Mouse (Mus musculus) mouse trophoblast stem cell (cell line): ENCODE data around the gene Mrrf.

Experiments
- in situ Hi-C, 2 experiments: fragments of 300-500 bp; cut with MseI, MboI; formaldehyde crosslinking; loops; 2 replicates in 1 of 2; 3 replicates in 1 of 2; pipeline ENCODE4 v1.15.1; 2025

The Mrrf gene

DNA sequence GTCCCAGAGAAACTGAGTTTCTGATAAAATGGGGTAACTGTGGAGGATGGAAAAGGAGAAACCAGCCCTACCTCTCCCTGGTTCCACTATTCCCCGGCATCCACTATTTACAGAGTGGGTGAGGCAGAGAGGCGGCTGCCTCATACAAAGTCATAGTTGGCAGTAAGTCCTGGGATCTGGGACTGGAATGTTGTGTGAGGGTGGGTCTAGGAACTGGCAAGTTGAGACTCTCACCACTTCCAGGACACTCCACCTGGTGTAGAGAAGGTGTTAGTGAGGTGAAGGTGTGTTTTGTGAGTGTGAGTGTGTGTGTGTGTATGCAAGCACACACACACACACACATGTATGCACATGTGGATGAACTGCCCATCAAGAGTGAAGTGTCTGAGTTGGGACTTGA lies 64.6 kb downstream of the Mrrf start:
- in situ Hi-C loops: no loop called here

DNA sequence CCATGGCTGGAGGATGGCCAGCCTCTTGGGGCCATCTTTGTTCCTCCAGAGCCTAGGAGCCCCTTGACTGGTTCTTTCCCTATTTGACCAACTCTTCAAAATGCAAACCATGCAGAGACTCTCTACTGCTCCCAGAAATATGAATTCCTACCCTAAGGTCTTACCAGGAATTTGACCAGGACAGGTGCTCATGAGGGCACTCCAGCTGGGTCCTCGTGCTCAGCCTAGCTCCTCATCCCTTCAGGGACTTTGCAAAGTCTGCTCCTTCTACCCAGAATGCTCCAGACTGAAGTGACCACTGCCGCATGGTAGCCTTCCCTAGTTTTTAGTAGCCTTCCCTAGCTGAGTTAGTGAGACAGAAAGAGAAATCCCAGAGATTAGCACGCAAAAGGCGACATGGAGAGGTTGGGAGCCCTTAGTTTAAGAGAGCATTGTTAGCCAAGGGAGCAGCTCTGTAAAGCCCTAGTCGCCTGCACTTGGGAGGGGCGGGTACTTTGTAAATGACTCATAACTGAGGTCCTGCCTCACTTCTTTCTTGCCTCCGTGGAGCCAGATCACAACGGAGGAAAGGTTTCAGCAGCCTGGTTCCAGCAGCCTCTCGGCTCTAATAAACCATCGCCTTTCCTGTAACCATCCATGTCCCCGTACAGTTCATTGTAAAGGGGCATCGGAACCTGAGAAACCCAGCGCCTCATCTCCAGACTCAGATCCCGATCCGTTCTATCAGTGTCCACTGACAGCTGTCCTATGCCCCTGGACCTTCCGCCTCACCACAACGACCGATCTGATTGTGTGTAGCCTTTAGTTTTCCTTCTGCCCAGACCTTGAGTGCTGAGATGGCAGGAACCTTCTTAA lies 65.8 kb downstream of the Mrrf start:
- in situ Hi-C loops: no loop called here

GRCm38 (mm10) chr2:36202611-36202880 lies 66.4 kb downstream of the Mrrf start:
- in situ Hi-C loops: no loop called here

- in situ Hi-C loops: no loop called here
Measured at GRCm38 (mm10) chr2:36203011-36203825, 67.0 kb downstream of the Mrrf start.

- in situ Hi-C loops: no loop called here
Measured at GRCm38 (mm10) chr2:36204595-36204994, 68.4 kb downstream of the Mrrf start.

DNA sequence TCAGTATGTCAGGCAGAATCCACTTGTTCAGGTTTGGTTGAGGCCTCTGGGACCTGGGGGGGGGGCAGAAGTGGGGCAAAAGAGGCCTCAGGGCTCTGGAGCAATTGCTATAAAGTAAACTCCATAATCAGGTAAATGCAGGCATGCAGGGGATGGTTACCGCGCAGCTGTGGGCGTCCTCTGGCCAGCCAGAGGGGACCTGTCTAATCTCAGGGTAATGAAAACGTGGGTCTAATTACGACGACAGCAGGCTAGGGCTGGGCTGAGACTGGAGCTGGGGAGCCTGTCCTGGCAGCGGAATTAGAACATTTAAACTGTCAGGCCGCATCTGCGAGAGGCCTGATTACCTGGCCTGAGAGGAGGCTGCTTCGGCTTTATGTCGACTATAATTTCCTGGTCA lies 70.9 kb downstream of the Mrrf start:
- in situ Hi-C loops: loop anchor here in 1 of 2 experiments (5.0 kb wide), 1 partner anchor 200 kb away; no protein-coding TSS in a partner anchor

DNA sequence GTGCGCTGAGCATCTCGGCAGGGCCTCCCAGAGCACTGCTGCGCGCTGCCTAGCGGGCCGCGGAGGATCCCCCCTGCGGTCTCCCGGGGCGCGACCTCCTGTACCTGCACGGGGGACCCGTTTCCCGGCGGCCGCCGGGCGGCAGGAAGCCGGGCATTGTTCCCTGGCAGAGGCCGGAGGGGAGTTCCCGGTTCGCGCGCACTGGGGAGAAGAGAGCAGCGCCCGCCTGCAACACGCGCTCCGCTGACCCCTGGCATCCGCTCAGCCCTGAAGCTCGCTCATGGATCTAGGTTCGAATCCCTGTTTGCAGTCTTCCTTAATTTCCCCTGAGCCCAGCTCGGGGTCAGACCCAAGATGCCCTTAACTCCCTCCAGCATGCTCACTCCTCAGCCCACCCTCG lies 74.6 kb downstream of the Mrrf start:
- in situ Hi-C loops: loop anchor here in 1 of 2 experiments (5.0 kb wide), 1 partner anchor 203 kb away; no protein-coding TSS in a partner anchor

DNA sequence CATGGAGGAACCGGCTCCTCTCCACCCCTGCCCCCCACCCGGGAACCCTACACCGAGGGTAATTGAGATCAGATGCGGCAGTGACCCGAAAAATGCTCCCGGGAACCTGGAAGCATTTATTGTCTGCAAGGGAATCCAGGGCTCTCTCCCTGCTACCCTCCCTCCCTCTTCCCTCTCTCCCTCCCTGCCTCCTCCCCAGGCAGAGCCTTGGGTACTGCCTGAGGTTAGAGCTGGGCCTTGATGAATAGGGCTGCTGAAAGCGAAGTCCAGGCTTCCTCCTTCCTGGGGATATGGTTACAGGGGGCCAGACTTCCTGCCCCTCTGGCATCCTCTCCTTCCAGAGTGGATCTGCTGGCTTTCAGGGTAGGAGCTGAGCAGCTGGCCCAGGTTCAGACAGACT lies 75.6 kb downstream of the Mrrf start:
- in situ Hi-C loops: loop anchor here in 1 of 2 experiments (5.0 kb wide), 1 partner anchor 204 kb away; no protein-coding TSS in a partner anchor

DNA sequence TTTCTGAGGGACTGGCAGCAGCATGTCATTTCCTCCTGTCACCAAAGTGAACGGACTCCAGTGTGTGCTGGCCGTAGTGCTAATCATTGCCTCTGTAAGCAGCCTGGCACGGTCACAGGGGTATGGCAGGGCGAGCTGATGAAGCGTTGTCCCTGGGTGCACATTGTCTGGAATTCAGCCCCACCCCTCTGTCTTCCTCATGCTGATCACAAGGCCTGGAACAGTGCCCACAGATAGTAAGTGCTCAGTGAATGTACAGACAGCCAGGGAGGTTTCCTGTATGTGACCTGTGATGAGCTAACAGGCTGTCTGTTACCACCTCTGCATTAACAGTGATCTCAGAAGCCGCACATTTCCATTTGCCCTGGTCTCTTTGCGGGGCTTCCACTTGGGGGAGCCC lies 76.9 kb downstream of the Mrrf start:
- in situ Hi-C loops: loop anchor here in 1 of 2 experiments (5.0 kb wide), 1 partner anchor 206 kb away; no protein-coding TSS in a partner anchor

- in situ Hi-C loops: loop anchor here in 1 of 2 experiments (5.0 kb wide), 1 partner anchor 207 kb away; no protein-coding TSS in a partner anchor
Measured at GRCm38 (mm10) chr2:36214023-36214422, 77.8 kb downstream of the Mrrf start.

- in situ Hi-C loops: loop anchor here in 1 of 2 experiments (5.0 kb wide), 1 partner anchor 207 kb away; no protein-coding TSS in a partner anchor
Measured at GRCm38 (mm10) chr2:36214425-36214824, 78.2 kb downstream of the Mrrf start.

DNA sequence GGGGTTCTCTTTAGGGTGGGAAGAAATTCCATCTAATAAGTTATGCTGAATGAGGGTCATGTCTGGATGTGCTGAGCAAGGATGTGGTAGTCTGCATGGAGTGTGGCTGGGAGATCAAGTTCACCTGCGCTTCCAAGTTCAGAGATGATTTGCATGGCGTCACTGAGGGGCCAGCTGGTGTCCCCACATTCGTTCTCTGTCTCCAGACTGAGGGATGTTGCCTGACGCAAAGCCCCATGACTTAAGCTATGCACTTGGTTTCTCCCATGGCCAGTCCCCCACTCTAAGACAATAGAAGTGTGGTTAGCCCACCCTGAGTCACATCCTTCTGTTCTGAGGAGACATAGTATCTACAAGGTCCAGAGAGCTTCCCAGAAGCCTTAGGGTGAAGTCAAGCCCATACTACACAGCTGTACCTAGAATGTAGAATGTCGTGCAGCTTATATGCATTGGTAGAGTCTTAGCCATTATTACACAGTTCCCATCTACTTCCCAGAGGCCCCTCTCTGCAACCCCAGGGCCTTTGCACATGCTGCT lies 79.1 kb downstream of the Mrrf start:
- in situ Hi-C loops: no loop called here

- in situ Hi-C loops: no loop called here
Measured at GRCm38 (mm10) chr2:36216546-36216945, 80.4 kb downstream of the Mrrf start.

DNA sequence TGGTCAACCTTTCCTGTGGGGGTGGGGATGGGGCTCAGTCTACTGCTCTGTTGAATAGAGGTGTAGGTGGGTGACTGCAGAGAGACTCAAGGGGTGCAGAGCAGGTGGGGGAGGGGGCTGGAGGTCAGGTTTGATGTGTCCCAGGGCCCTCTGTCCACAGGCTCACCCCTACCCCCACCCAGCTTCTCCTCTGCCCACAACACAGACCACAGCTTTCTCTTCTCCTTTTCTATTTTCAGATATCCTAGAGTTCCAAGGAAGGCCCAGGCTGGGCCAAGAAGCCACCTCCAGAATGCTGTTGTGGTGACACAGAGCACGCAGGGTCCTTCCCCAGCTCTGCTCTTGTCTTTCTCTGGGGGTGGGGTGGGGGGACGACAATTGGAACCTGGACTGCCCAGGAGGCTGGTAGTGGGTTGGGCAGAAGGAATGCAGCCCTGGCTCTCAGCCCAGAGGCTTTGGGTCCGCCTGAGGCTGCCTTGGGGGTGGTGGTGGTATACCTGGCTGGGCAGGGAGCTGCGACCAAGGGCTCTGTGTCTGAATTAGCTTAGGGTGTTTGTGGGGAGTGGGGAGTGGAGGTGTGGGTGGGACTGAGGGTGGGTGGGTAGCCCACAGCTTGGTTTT lies 80.9 kb downstream of the Mrrf start:
- in situ Hi-C loops: no loop called here

GRCm38 (mm10) chr2:36217692-36218233 lies 81.6 kb downstream of the Mrrf start:
- in situ Hi-C loops: no loop called here

- in situ Hi-C loops: no loop called here
Measured at GRCm38 (mm10) chr2:36220106-36220505, 83.9 kb downstream of the Mrrf start.

DNA sequence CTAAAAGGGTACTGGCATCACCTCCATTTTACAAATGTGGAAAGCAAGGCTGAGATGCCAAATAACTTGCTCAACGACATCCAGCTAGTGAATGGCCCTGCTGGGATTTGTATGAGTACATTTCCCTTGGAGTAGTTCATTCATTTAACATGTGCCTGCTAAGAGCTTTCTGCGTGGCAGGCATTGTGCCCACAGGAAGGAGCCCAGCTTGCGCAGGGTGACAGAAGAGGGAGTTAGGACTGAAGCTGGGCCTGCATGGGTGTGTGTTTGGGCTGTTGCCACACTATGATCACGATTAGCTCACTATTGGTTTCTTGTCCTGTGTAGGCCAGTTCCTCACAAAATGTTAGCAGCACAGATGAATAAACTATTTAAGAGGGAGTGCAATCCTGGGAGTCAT lies 84.7 kb downstream of the Mrrf start:
- in situ Hi-C loops: no loop called here

GRCm38 (mm10) chr2:36222168-36222848 lies 86.1 kb downstream of the Mrrf start:
- in situ Hi-C loops: no loop called here

DNA sequence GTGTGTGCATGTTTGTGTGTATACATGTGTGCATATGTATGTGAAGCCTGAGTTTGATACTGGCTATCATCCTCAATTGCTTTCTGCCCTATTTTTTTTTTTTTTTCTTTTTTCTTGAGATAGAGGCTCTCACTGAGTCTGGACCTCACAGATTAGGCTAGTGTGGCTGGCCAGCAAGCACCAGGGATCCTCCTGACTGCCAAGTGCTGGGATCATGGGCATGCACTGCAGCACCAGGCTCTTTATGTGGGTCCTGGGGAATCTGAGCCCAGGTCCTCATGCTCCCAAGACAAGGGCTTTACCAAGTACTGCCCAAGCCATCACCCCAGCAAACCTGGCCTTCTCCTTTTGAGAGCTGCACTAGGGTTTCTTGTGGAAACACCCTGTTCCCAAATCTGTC lies 87.2 kb downstream of the Mrrf start:
- in situ Hi-C loops: no loop called here

GRCm38 (mm10) chr2:36224153-36224552 lies 88.0 kb downstream of the Mrrf start:
- in situ Hi-C loops: no loop called here

DNA sequence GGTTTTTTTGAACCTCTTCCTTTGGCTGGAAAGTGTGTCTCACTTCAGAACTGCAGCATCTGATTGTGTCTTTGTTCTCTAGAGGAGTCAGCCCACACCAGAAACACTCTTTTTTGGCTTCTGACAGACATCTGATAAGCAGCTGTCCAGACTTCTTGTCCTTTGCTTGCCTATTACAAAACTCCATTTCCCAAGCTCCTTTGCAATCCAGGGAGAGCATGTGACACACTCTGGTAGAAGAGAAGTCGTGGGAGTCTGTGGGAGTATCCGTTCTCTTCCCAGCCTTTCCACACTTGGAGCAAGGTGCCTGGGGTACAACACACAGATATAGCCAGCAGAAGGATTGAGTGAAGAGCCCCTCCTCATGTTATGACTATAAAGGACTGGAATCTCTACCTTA lies 88.4 kb downstream of the Mrrf start:
- in situ Hi-C loops: no loop called here
